ENCODE assay signal across 10 mouse cellular contexts in the genomic region with DNA sequence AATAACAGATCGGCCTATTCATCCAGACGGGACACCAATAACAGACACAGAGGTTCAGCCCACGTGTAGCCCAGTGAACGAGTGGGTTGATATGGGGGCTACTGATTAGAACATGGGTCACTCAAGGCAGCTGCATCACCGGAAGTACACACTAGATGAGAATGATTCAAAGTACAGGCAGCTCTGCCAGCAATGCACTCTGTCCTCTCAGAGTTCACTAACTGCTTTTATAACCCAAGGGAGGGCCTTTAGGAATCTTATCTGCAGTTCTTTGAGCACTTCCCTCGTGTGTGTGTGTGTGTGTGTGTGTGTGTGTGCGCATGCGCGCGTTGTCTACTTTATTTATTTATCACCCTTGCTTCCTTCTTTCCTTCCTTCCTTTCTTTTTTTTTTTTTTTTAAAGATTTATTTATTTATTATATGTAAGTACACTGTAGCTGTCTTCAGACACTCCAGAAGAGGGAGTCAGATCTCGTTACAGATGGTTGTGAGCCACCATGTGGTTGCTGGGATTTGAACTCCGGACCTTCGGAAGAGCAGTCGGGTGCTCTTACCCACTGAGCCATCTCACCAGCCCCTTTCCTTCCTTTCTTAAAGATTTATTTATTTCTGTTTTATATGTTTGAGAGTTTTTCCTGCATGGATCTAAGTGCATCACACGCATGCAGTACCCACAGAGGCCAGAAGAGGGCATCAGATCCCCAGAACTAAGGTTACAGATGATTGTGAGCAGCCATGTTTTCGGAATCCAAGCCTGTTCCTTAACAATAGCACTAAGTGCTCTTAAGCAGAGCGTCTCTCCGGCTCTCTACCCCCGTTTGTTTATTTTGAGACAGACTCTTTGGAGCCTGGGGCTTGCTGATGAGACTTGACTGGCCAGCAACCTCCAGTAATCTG. TPM values are rescaled to one million over a fixed set of nuclear protein-coding genes. Genes with fewer than 3 reads are reported as not detected.
DNase-seq lines count a peak whose midpoint lies in the region; ATAC-seq and TF ChIP-seq lines count a peak whose summit lies in the region.
"Had no signal": no experiment of that assay in that cellular context is flagged by ENCODE, and none has a peak within 500 bp of the region (broad histone marks: within the 10 kb centered on the region; RNA-seq: fewer than 3 reads in every experiment).

No protein-coding gene starts in this region.

- POLR2A ChIA-PET in Patski (lab: Charles Lee) = no interaction called here

- no peak for TF ChIP-seq EP300 in heart, postnatal 0 days (IDR thresholded peaks at IDR 0.05; ENCODE audit: low read depth)

- no peak overlapping the region for H3K9ac ChIP-seq in hindbrain, embryonic 13.5 days
- no peak overlapping the region for H3K9ac ChIP-seq in heart, postnatal 0 days (replicated peaks; ENCODE audit: low read depth, low read length)
- H3K9ac ChIP-seq: embryonic facial prominence, embryonic 12.5 days; lung, embryonic 15.5 days had no signal

- in situ Hi-C loops in Patski (cut with MboI; ENCODE audit: low pct_unique_long_range_greater_than_20kb) = no loop called here

- peak; percentile 93 for TF ChIP-seq CTCF in Patski (IDR thresholded peaks at IDR 0.05)
- peak; percentile 81 for TF ChIP-seq CTCF in heart, postnatal 0 days (IDR thresholded peaks at IDR 0.05; ENCODE audit: low read depth)

- CTCF ChIA-PET in Patski (lab: Charles Lee) = interaction anchor here (0.6 to 2.6 kb wide), 5 partner anchors 22 to 125 kb away, joined by 3 to 9 read pairs (median 3); partner anchors contain the start of gene Elob

- 0 out of 2 replicates have a peak overlapping the region, but pooled peaks have one; percentile 69 for H3K27ac ChIP-seq in hindbrain, embryonic 10.5 days
- no peak overlapping the region for H3K27ac ChIP-seq in hindbrain, embryonic 13.5 days
- H3K27ac ChIP-seq in heart, postnatal 0 days (ENCODE audit: low read depth) = no peak overlapping the region
- H3K27ac ChIP-seq: embryonic facial prominence, embryonic 12.5 days; lung, embryonic 15.5 days had no signal

- WGBS in hindbrain, embryonic 10.5 days = 66% methylated on average over 19 of the region's 19 CpGs
- 63% methylated on average over 18 of the region's 19 CpGs for WGBS in hindbrain, embryonic 13.5 days
- 45% methylated on average over 18 of the region's 19 CpGs for WGBS in heart, postnatal 0 days

- no peaks in the 10 kb centered on the region for H3K27me3 ChIP-seq in hindbrain, embryonic 10.5 days (ENCODE audit: insufficient read depth, poor library complexity, severe bottlenecking)
- no peaks in the 10 kb centered on the region; the same call in 1 of the 2 replicates for H3K27me3 ChIP-seq in hindbrain, embryonic 13.5 days
- no peaks in the 10 kb centered on the region for H3K27me3 ChIP-seq in Patski
- H3K27me3 ChIP-seq in heart, postnatal 0 days (ENCODE audit: control insufficient read depth, insufficient read depth, low read length) = no peaks in the 10 kb centered on the region
- H3K27me3 ChIP-seq: embryonic facial prominence, embryonic 12.5 days; lung, embryonic 15.5 days had no signal

- H3K9me3 ChIP-seq in hindbrain, embryonic 10.5 days = no peaks in the 10 kb centered on the region
- no peaks in the 10 kb centered on the region for H3K9me3 ChIP-seq in hindbrain, embryonic 13.5 days
- H3K9me3 ChIP-seq in heart, postnatal 0 days (replicated peaks; ENCODE audit: control insufficient read depth, low read length) = no peaks in the 10 kb centered on the region
- H3K9me3 ChIP-seq: embryonic facial prominence, embryonic 12.5 days; lung, embryonic 15.5 days had no signal

- peak; percentile 76 for DNase-seq in hindbrain, embryonic 10.5 days (ENCODE audit: low spot score)
- no peak for DNase-seq in Patski (ENCODE audit: low read depth, low spot score)
- DNase-seq in cerebellum, postnatal 36 days = peak; percentile 52 to 67
- DNase-seq in heart, postnatal 0 days (ENCODE audit: low spot score) = peak; percentile 50
- peak; percentile 45 for DNase-seq in left cerebral cortex, adult 11 months (ENCODE audit: low spot score)
- peak; percentile 19 for DNase-seq in telencephalon, adult 2 months (ENCODE audit: low read depth, low spot score)

- no peaks in the 10 kb centered on the region for H3K36me3 ChIP-seq in hindbrain, embryonic 10.5 days
- no peaks in the 10 kb centered on the region for H3K36me3 ChIP-seq in hindbrain, embryonic 13.5 days
- no peaks in the 10 kb centered on the region for H3K36me3 ChIP-seq in heart, postnatal 0 days (replicated peaks; ENCODE audit: control insufficient read depth, insufficient read depth, low read length)
- H3K36me3 ChIP-seq: embryonic facial prominence, embryonic 12.5 days; lung, embryonic 15.5 days had no signal

- no peaks in the 10 kb centered on the region for H3K4me1 ChIP-seq in hindbrain, embryonic 10.5 days (replicated peaks)
- no peaks in the 10 kb centered on the region for H3K4me1 ChIP-seq in hindbrain, embryonic 13.5 days (replicated peaks)
- peaks cover 3% of the 10 kb centered on the region; the same call in 1 of the 2 replicates for H3K4me1 ChIP-seq in heart, postnatal 0 days (ENCODE audit: control insufficient read depth, insufficient read depth)
- H3K4me1 ChIP-seq: embryonic facial prominence, embryonic 12.5 days; lung, embryonic 15.5 days had no signal

- no peak overlapping the region for H3K4me3 ChIP-seq in hindbrain, embryonic 10.5 days
- H3K4me3 ChIP-seq in hindbrain, embryonic 13.5 days = no peak overlapping the region
- no peak overlapping the region for H3K4me3 ChIP-seq in heart, postnatal 0 days (ENCODE audit: low read depth, low read length)
- H3K4me3 ChIP-seq: embryonic facial prominence, embryonic 12.5 days; lung, embryonic 15.5 days had no signal

- ATAC-seq in hindbrain, embryonic 13.5 days (ENCODE audit: low FRiP score) = no peak
- ATAC-seq in Patski = no peak
- ATAC-seq in heart, postnatal 0 days (ENCODE audit: insufficient read depth, low read depth) = no peak; the same call in 1 of the 2 replicates
- ATAC-seq in megakaryocyte-erythroid progenitor cell, adult 5-6 weeks (replicated peaks; ENCODE audit: low FRiP score, low TSS enrichment, poor library complexity, severe bottlenecking) = 0 out of 2 replicates have a peak, but pooled peaks have one; percentile 21

- H3K4me2 ChIP-seq in hindbrain, embryonic 13.5 days = no peak overlapping the region
- H3K4me2 ChIP-seq in heart, postnatal 0 days (ENCODE audit: low read depth, low read length) = no peak overlapping the region
- H3K4me2 ChIP-seq: embryonic facial prominence, embryonic 12.5 days; lung, embryonic 15.5 days had no signal

RNA-seq across cellular contexts. Expression of gene Prss41, which starts 7.1 kb away (rescaled TPM):
- polyA plus RNA-seq in hindbrain, embryonic 10.5 days (2016; fragmentation: Nextera tagmentation; extraction: Ambion mirVana) = 1.6 and 1.9 TPM in 2 replicates
- polyA plus RNA-seq in hindbrain, embryonic 13.5 days (2015; fragmentation: Nextera tagmentation; extraction: Ambion mirVana) = 0.86 and 0.98 TPM in 2 replicates
- polyA plus RNA-seq in Patski (2021) = 0.35 TPM
- total RNA-seq in heart, postnatal 0 days (2014; rRNA removed; ENCODE audit: low replicate concordance) = not detected in 2 replicates
- polyA plus RNA-seq in heart, postnatal 0 days (2015; fragmentation: Nextera tagmentation; extraction: Ambion mirVana) = not detected in 2 replicates
- not detected in 2 replicates for total RNA-seq in megakaryocyte-erythroid progenitor cell, adult 5-6 weeks (2014; fragmentation: Nextera tagmentation)
- 0.88 TPM in 1 of 2 replicates, not detected in the other for total RNA-seq in megakaryocyte-erythroid progenitor cell, adult 5-6 weeks (2017)

RNA-seq across cellular contexts. Expression of gene Prss32, which starts 7.4 kb away (rescaled TPM):
- polyA plus RNA-seq in hindbrain, embryonic 10.5 days (2016; fragmentation: Nextera tagmentation; extraction: Ambion mirVana) = not detected in 2 replicates
- not detected in 2 replicates for polyA plus RNA-seq in hindbrain, embryonic 13.5 days (2015; fragmentation: Nextera tagmentation; extraction: Ambion mirVana)
- 0.45 TPM for polyA plus RNA-seq in Patski (2021)
- not detected in 2 replicates for total RNA-seq in heart, postnatal 0 days (2014; rRNA removed; ENCODE audit: low replicate concordance)
- polyA plus RNA-seq in heart, postnatal 0 days (2015; fragmentation: Nextera tagmentation; extraction: Ambion mirVana) = not detected in 2 replicates
- not detected in 2 replicates for total RNA-seq in megakaryocyte-erythroid progenitor cell, adult 5-6 weeks (2014; fragmentation: Nextera tagmentation)
- not detected in 2 replicates for total RNA-seq in megakaryocyte-erythroid progenitor cell, adult 5-6 weeks (2017)
- polyA plus RNA-seq: embryonic facial prominence, embryonic 12.5 days; lung, embryonic 15.5 days had no signal

RNA-seq across cellular contexts. Expression of gene Prss33, which starts 15.2 kb away (rescaled TPM):
- polyA plus RNA-seq in hindbrain, embryonic 10.5 days (2016; fragmentation: Nextera tagmentation; extraction: Ambion mirVana) = 0.24 TPM in 1 of 2 replicates, not detected in the other
- 0.30 TPM in 2 replicates for polyA plus RNA-seq in hindbrain, embryonic 13.5 days (2015; fragmentation: Nextera tagmentation; extraction: Ambion mirVana)
- not detected for polyA plus RNA-seq in Patski (2021)
- not detected in 2 replicates for total RNA-seq in heart, postnatal 0 days (2014; rRNA removed; ENCODE audit: low replicate concordance)
- not detected in 2 replicates for polyA plus RNA-seq in heart, postnatal 0 days (2015; fragmentation: Nextera tagmentation; extraction: Ambion mirVana)
- not detected in 2 replicates for total RNA-seq in megakaryocyte-erythroid progenitor cell, adult 5-6 weeks (2014; fragmentation: Nextera tagmentation)
- total RNA-seq in megakaryocyte-erythroid progenitor cell, adult 5-6 weeks (2017) = not detected in 2 replicates

RNA-seq across cellular contexts. Expression of gene Prss21, which starts 16.8 kb away (rescaled TPM):
- not detected in 2 replicates for polyA plus RNA-seq in hindbrain, embryonic 10.5 days (2016; fragmentation: Nextera tagmentation; extraction: Ambion mirVana)
- polyA plus RNA-seq in hindbrain, embryonic 13.5 days (2015; fragmentation: Nextera tagmentation; extraction: Ambion mirVana) = not detected in 2 replicates
- polyA plus RNA-seq in Patski (2021) = not detected
- not detected in 2 replicates for total RNA-seq in heart, postnatal 0 days (2014; rRNA removed; ENCODE audit: low replicate concordance)
- polyA plus RNA-seq in heart, postnatal 0 days (2015; fragmentation: Nextera tagmentation; extraction: Ambion mirVana) = not detected in 2 replicates
- total RNA-seq in megakaryocyte-erythroid progenitor cell, adult 5-6 weeks (2014; fragmentation: Nextera tagmentation) = not detected in 2 replicates
- not detected in 2 replicates for total RNA-seq in megakaryocyte-erythroid progenitor cell, adult 5-6 weeks (2017)
- polyA plus RNA-seq: embryonic facial prominence, embryonic 12.5 days; lung, embryonic 15.5 days had no signal

RNA-seq across cellular contexts. Expression of gene Elob, which starts 22.2 kb away (rescaled TPM):
- polyA plus RNA-seq in hindbrain, embryonic 10.5 days (2016; fragmentation: Nextera tagmentation; extraction: Ambion mirVana) = 1,118 and 1,222 TPM in 2 replicates
- 1,330 and 1,360 TPM in 2 replicates for polyA plus RNA-seq in hindbrain, embryonic 13.5 days (2015; fragmentation: Nextera tagmentation; extraction: Ambion mirVana)
- polyA plus RNA-seq in Patski (2021) = 610 TPM
- 767 and 972 TPM in 2 replicates for total RNA-seq in heart, postnatal 0 days (2014; rRNA removed; ENCODE audit: low replicate concordance)
- 1,036 and 1,119 TPM in 2 replicates for polyA plus RNA-seq in heart, postnatal 0 days (2015; fragmentation: Nextera tagmentation; extraction: Ambion mirVana)
- total RNA-seq in megakaryocyte-erythroid progenitor cell, adult 5-6 weeks (2014; fragmentation: Nextera tagmentation) = 466 and 512 TPM in 2 replicates
- 101 and 114 TPM in 2 replicates for total RNA-seq in megakaryocyte-erythroid progenitor cell, adult 5-6 weeks (2017)
